Mouse (Mus musculus) stomach, postnatal 0 days (tissue): ENCODE measurements around the gene Fto. TPM values are rescaled to one million over a fixed set of nuclear protein-coding genes. Genes with fewer than 3 reads are reported as not detected.

Experiments used
- ATAC-seq: fragments of 200-750 bp; cut with Nextera tagmentation; 2 replicates; pipeline ENCODE4 v1.8.0; 2017; ENCODE audit not compliant: low FRiP score, low TSS enrichment
- DNase-seq: peaks from one replicate; pipeline ENCODE4 v3.0.0-alpha.2; 2016; ENCODE audit warnings: low spot score
- H3K27ac ChIP-seq: fragments of 300-500 bp; sonication (generic); replicated peaks from 2 replicates; pipeline ENCODE4 v1.5.1; 2014; ENCODE audit warnings: mild to moderate bottlenecking, control low read depth
- H3K27me3 ChIP-seq: fragments of 300-500 bp; sonication (generic); 2 replicates; pipeline ENCODE4 v1.6.1; 2014; ENCODE audit warnings: low read length; ENCODE audit not compliant: control insufficient read depth, insufficient read depth
- H3K36me3 ChIP-seq: fragments of 300-500 bp; sonication (generic); 2 replicates; pipeline ENCODE4 v1.6.1; 2014; ENCODE audit warnings: low read length, mixed read lengths; ENCODE audit not compliant: control insufficient read depth, insufficient read depth
- H3K4me1 ChIP-seq: fragments of 300-500 bp; sonication (generic); replicated peaks from 2 replicates; pipeline ENCODE4 v1.6.1; 2014; ENCODE audit warnings: antibody characterized with exemption; ENCODE audit not compliant: control insufficient read depth, insufficient read depth
- H3K4me2 ChIP-seq: fragments of 300-500 bp; sonication (generic); replicated peaks from 2 replicates; pipeline ENCODE4 v1.6.1; 2014; ENCODE audit warnings: low read depth, mild to moderate bottlenecking, control low read depth, moderate library complexity
- H3K4me3 ChIP-seq: fragments of 300-500 bp; sonication (generic); 2 replicates; pipeline ENCODE4 v1.5.1; 2014; ENCODE audit warnings: low read depth, low read length, control low read depth
- H3K9ac ChIP-seq: fragments of 300-500 bp; sonication (generic); 2 replicates; pipeline ENCODE4 v1.6.1; 2014; ENCODE audit warnings: mild to moderate bottlenecking, low read length, control low read depth, mixed read lengths
- H3K9me3 ChIP-seq: fragments of 300-500 bp; sonication (generic); 2 replicates; pipeline ENCODE4 v1.6.1; 2016; ENCODE audit warnings: low read length; ENCODE audit not compliant: control insufficient read depth
- CTCF ChIP-seq: IDR thresholded peaks from 2 replicates; pipeline ENCODE4 v1.5.1; 2016; ENCODE audit warnings: antibody characterized with exemption, low read depth, mild to moderate bottlenecking, moderate library complexity
- EP300 ChIP-seq: optimal IDR thresholded peaks from 2 replicates; pipeline ENCODE3; 2016; ENCODE audit warnings: antibody characterized with exemption
- WGBS: fragments of 180-500 bp; shearing (Covaris S2); extraction: QIAGEN DNeasy Blood & Tissue Kit; methylation state at CpG from one replicate; pipeline ENCODE4 v1.1.7; 2014; 5-methylcytosine and 5-hydroxymethylcytosine counted together
- polyA plus RNA-seq: library from polyadenylated mRNA; unstranded; fragments of >200 nt; fragmentation: Nextera tagmentation; extraction: Ambion mirVana; gene quantifications from 2 replicates; pipeline ENCODE4 v1.2.1, GENCODE M21; 2015

The Fto gene
- polyA plus RNA-seq, 1 experiment from 2014 or later: 25.7 TPM

DNA sequence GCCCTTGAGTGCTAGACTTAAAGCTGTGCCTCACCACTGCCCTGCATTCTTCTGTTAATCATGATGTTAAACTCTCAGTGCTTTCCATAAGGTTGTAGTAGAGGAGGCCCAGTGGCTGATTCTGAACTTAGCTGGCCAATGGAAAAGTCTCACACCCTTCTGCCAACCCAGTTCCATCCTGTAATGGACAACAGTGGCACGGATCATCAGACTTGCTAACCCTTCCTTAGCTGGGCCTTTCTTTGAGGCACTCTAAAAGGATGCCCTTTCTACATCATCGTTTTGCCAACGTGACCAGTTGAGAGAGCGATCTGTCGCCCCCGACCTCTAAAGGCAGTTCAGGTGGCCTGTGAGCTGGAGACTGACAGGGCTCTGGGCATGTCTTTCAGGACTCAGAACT, 13.6 kb downstream of the Fto start:
- Histone ChIP-seq H3K27me3 (no peaks in the 10 kb centered on the region), H3K9me3 (no peaks in the 10 kb centered on the region), H3K4me3 (no peak overlapping the region), H3K36me3 (no peaks in the 10 kb centered on the region; the same call in 1 of the 2 replicates), H3K9ac (no peak overlapping the region), H3K4me2 (no peak overlapping the region), H3K27ac (no peak overlapping the region), H3K4me1 (no peaks in the 10 kb centered on the region; the same call in none of the 2 replicates)
- DNase-seq (no peak), ATAC-seq (no peak)
- WGBS: 91% methylated on average over 6 of the region's 6 CpGs
- TF ChIP-seq CTCF (no peak), EP300 (no peak)

DNA sequence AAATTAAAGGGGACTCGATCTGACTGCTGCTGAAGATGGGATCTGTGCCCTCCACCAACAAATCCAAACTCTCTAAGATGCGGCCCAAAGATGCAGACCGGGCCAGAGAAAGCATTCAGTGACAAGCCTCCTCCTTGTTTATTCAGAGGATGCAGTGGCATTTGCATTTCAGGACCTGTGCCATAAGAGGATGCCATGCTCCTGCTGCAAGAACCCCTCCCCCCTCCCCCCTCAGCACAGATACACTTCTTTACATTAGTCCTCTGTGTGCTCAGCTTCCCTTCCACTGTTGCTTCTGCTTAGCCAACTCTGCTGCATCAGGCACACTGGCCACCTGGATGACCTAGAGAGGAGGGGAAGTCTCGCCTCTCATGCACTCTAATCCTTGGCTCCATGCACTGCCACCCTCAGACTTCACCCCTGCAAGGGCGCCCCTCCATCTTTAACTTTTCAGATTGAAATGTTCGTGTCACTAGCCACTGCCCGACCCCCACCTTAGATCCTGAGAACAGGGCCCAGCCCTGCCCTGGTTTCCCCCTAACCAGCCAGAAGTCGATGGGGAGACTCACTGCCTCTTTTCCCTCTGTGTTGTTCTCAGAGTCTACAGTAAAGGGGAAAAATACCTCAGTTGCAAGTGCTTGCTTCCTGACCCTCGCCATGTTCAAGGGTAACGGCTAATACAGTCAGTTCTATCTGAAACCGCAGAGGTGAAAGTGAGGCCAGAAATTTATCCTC, 14.3 kb downstream of the Fto start:
- TF ChIP-seq CTCF: no peak
- TF ChIP-seq EP300: no peak
- H3K9ac ChIP-seq: no peak overlapping the region
- H3K36me3 ChIP-seq: no peaks in the 10 kb centered on the region; the same call in 1 of the 2 replicates
- 80% methylated on average over 11 of the region's 11 CpGs for WGBS
- H3K4me1 ChIP-seq: no peaks in the 10 kb centered on the region; the same call in none of the 2 replicates
- H3K4me2 ChIP-seq: no peak overlapping the region
- no peaks in the 10 kb centered on the region for H3K27me3 ChIP-seq
- no peaks in the 10 kb centered on the region for H3K9me3 ChIP-seq
- ATAC-seq (no peak), DNase-seq (no peak)
- H3K4me3 ChIP-seq: no peak overlapping the region
- H3K27ac ChIP-seq: no peak overlapping the region

DNA sequence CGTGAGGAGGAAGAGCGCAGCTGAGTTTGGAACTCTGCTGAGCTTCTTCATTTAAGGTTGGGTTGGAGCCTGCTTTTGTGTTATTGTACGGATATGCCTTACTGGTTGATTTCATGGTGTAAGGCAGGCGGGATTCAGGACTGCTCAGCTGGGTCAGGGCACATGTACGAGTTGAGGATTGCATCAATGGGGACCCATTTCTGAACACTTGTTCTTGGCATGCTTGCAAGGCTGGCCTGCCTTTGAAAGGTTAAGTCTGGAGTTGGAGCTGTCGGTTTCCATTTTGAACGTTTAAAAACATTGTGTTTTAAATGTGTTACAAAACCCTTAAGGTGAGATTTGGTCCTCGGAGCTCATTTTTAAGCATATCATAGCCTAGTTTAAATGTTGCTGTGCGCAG, 15.7 kb downstream of the Fto start:
- Histone ChIP-seq H3K36me3 (no peaks in the 10 kb centered on the region; the same call in 1 of the 2 replicates), H3K4me2 (no peak overlapping the region), H3K9ac (no peak overlapping the region), H3K4me3 (no peak overlapping the region), H3K27me3 (no peaks in the 10 kb centered on the region), H3K4me1 (no peaks in the 10 kb centered on the region; the same call in none of the 2 replicates), H3K27ac (no peak overlapping the region), H3K9me3 (no peaks in the 10 kb centered on the region)
- ATAC-seq (no peak), DNase-seq (no peak)
- WGBS: 69% methylated on average over 9 of the region's 9 CpGs
- TF ChIP-seq EP300 (no peak), CTCF (no peak)

DNA sequence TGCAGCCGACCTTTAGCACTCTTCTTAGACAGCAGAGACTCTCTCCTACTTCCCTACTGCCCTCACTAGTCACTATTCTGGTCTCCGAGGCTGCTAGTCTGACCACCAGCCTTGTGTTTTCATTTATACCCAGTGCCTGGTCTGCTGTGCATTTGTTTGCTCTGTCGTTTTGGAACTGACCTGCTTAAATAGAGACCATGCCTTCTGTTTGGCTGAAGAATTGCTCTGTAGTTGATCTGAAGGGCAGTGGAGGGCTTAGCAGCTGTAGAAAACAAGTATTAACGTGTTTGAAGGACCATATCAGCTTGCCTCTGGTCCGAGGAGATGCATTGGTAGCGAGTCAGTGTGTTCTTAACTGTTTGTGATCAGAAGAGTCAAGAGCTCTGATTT, 16.1 kb downstream of the Fto start:
- Histone ChIP-seq H3K36me3 (no peaks in the 10 kb centered on the region; the same call in 1 of the 2 replicates), H3K4me3 (no peak overlapping the region), H3K9ac (no peak overlapping the region), H3K27ac (no peak overlapping the region), H3K9me3 (no peaks in the 10 kb centered on the region), H3K4me1 (no peaks in the 10 kb centered on the region; the same call in none of the 2 replicates), H3K4me2 (no peak overlapping the region), H3K27me3 (no peaks in the 10 kb centered on the region)
- DNase-seq (no peak), ATAC-seq (no peak)
- TF ChIP-seq EP300 (no peak), CTCF (no peak)
- 37% methylated on average over 6 of the region's 6 CpGs for WGBS

DNA sequence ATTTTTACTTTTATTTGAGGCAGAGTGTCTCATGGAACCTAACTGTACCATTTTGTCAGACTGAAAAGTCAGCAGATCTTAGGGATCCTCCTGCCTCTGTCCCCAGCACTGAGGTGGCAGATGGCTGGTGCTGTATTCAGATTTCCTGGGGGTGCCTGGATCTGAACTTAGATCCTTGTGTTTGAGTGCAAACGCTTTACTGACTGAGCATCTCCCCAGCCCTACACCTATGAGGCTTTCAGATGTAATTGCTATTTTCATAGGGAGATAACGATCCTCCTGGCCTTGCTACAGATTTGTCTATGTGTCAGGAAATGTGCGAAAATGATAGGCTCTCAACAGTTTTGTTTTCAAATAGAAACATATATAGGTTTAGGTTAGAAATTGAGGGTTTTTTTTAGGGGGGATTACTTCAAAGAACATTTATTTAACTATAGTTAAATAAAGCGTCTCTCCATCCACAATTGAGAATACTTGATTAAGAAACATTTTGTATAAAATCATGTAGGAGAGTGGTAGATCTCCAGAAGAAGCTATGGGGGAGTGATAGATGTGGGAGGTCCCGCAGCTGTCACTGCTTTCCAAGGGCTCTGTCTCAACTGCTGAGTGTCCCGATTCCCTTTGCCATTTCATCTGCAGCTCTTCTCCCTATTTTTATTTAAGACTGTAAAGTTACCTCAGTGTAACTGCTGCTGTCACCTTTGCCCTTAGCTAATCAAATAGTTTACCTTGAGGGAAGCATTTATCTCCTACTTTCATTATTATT, 25.2 kb downstream of the Fto start:
- H3K27me3 ChIP-seq: no peaks in the 10 kb centered on the region
- no peak overlapping the region for H3K4me2 ChIP-seq
- ATAC-seq (no peak), DNase-seq (no peak)
- no peak overlapping the region for H3K4me3 ChIP-seq
- no peak overlapping the region for H3K9ac ChIP-seq
- TF ChIP-seq EP300 (no peak), CTCF (no peak)
- H3K36me3 ChIP-seq: no peaks in the 10 kb centered on the region
- no peaks in the 10 kb centered on the region for H3K9me3 ChIP-seq
- H3K27ac ChIP-seq: no peak overlapping the region
- no peaks in the 10 kb centered on the region for H3K4me1 ChIP-seq
- WGBS: 81% methylated on average over 6 of the region's 6 CpGs

DNA sequence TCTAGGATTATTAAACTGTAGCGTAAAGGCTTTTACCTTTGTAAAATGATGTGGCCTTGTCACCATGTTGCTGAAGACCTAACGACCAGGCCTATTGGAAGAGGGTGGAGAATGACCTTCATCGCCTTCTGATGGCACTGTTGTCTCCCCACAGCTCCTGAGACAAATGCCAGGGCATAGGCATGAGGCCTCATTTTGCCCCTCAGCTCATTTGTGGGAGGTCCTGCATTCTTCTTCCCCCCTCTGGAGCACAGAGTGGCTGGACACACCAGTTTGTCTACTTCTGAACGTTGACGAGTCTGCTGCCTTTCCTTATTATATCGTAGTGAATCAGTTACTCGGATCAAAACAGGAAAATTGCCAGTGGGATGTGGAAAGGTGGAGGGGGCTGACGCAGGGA, 26.3 kb downstream of the Fto start:
- Histone ChIP-seq H3K9ac (no peak overlapping the region), H3K4me1 (no peaks in the 10 kb centered on the region), H3K4me3 (no peak overlapping the region), H3K27ac (no peak overlapping the region), H3K9me3 (no peaks in the 10 kb centered on the region), H3K4me2 (no peak overlapping the region), H3K36me3 (no peaks in the 10 kb centered on the region), H3K27me3 (no peaks in the 10 kb centered on the region)
- no peak for ATAC-seq
- no peak for TF ChIP-seq EP300
- TF ChIP-seq CTCF: no peak
- no peak for DNase-seq
- 62% methylated on average over 8 of the region's 8 CpGs for WGBS
